Mouse (Mus musculus) layer of hippocampus, postnatal 36 days (tissue): ENCODE data around the gene Cfap45. TPM values are rescaled to one million over a fixed set of nuclear protein-coding genes. Genes with fewer than 3 reads are reported as not detected.

Source experiments
- DNase-seq, 2 experiments: peaks; one replicate each; pipeline ENCODE4 v3.0.0; 2022
- total RNA-seq, 2 experiments: library from RNA; stranded (reverse); gene quantifications; 2 replicates each; pipeline ENCODE4 v1.2.3; 2021

The Cfap45 gene
- 1 to 10 TPM; 4.0 to 5.5 TPM for total RNA-seq

DNA sequence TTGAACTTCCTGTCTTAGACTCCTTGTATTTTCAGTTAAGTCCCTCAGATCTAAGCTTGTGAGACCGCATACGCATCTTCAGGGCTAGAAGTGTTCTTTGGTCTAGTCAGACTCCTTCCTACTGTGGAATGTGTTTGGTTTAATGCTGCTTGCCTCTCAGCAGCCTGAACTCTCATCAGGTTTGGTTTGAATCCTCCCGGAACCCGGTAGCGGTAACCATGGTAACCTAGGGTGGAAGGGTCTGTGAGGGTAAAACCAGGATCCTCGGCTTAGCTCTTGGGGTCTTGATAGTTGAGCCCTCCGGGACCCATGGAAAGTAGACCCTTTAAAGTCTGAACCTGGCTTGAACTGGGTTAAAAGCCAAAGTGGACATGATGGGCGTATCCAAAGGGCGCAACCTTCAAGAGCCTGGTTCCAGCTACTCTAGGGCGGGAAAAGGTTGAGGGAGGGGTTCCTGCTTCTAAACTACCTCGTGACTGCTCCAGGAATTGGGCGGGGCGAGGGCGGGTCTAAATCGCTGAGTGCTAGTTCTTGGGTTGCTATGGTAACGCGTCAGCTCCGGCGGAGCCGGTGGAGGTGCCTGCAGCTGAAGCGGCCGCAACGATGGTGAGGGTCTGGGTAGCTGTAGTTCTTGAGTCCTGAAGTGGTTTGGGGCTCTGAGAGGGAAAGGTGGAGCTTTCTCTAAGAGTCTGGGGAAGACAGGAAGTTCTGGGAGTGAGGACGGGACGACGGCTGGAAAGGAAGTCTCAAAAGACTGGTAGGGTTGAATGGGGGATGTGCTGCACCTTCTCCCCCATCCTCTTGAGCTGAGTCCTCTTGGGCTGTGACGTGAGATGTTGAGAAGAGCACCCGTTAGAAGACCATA lies at the start of gene Cfap45:
Gene Cfap45, plus strand, starts transcription at position 226 of the 865 bp plus-strand sequence.
- DNase-seq: peak; percentile 72

DNA sequence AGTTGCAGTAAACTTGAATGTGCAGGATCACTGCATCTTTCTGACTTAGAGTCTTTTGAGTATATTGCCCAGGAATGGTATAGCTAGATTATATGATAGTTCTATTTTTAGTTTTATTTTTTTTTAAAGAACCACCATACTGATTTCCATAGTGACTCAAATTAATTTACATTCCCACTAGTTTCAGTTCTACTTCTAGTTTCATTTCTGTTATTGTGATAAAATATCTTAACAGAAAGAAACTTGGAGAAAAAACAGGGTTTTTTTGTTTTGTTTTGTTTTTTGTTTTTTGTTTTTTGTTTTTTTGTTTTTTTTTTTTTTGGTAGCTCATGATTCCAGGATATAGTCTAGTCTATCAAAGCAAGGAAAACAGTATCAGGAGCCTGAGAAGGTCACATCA lies 47.7 kb upstream of the Cfap45 start:
- DNase-seq: no peak

DNA sequence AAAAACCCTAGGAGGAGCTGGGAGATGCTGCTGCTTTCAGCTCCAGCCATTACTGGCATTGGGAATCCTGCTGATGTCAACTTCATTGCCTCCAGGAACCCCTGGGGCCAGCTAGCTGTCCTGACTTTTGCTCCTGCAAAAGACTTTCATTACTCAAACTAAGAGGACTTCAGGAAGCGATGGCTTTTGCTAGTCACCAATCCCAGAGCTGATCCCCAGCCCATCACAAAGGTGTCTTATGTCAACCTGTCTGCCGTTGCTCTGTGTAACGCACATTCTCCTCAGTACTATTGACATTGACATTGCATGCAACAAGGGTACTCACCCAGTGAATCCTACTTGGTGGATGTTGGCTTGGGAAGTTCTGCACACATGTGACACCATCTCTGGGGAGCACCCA lies 46.4 kb upstream of the Cfap45 start:
- DNase-seq: no peak

DNA sequence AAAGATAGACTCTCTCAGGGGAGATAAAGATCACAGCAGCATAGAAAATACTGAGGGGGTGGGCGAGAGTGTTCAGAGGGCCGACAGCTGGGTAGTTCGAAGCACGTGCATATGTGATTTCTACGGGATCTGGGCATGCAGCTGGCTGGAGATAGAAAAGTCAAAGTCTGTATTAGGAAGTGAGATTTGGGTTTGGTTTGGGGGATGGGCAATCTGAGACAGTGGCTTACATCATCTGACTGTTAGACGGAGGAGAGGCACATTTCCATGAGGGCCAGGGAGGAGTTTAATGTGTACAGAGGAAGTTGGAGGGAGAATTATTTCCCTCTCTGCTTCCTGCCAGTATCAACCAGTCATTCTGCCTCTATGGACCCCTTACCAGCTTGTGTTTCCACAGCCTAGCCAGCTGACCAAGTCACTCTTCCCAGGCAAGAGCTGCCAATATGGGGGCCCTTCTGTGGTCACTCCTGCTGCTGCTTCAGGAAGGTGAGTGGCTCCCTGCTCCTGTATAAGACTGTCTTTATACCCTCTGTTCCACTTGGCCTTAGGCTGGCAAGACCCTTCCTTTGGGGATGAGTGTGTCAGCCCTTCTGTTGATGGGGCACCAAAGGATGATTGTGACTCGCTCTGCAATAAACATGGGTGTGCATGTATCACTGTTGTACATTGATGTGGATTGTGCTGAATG lies 45.4 kb upstream of the Cfap45 start, which contains the start of gene Slamf9:
Gene Slamf9, plus strand, starts transcription at position 305 of the 688 bp plus-strand sequence.
- no peak for DNase-seq

DNA sequence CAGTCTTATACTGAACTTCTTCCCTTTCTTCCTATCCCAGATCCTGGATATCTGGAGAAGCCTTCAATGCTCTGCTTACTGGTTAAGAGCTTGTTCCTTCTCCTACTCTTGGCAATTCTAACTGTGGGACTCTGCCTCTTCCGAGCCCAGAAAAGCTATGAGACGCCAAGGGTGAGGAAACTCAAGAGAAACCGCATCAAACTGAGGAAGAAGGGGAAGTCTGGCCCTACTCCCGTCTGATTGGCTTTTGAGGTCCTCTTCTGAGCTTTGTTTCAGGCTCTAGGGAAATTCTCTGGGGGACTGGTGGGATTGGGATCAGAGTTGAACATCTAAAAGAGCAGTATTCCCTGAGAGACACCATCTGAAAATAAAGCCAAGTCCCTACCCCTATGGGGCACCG lies 42.6 kb upstream of the Cfap45 start:
- DNase-seq: no peak

DNA sequence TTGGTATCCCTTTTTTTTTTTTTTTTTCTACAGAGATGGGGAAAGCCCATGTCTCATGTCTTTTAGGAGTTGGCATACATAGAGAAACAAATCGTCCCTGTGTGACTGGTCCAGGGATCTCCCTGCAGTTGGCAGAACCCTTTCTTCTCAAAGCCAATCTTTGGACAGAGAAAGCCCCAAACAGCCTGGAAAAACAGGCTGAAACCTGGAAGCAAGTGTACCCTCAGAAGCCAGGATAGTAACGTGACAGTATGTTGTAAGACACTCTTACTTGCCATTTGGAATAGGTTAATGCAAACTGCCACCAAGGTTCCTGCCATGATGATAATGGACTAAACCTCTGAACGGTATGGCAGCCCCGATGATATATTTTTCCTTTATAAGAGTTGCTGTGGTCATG lies 40.2 kb upstream of the Cfap45 start:
- no peak for DNase-seq

DNA sequence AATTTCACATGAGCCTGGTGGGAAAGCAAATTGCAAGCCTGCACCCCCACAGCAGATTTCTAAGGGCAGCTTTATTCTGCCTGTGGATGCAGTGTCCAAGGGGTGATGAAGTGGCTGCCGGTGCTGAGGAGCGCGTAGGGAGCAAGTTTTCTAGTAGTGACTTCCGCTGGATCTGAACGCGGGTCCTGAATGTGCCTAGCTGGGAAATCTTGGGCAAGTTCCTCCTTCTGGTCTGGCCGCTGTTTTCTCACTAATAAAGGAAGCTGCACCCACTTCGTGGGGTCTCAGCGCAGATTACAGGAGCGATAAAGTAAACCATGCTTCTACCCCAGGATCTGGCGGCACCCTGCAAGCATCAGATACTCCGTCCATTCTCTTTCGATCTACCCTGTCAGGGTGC lies 39.5 kb upstream of the Cfap45 start:
- no peak for DNase-seq

DNA sequence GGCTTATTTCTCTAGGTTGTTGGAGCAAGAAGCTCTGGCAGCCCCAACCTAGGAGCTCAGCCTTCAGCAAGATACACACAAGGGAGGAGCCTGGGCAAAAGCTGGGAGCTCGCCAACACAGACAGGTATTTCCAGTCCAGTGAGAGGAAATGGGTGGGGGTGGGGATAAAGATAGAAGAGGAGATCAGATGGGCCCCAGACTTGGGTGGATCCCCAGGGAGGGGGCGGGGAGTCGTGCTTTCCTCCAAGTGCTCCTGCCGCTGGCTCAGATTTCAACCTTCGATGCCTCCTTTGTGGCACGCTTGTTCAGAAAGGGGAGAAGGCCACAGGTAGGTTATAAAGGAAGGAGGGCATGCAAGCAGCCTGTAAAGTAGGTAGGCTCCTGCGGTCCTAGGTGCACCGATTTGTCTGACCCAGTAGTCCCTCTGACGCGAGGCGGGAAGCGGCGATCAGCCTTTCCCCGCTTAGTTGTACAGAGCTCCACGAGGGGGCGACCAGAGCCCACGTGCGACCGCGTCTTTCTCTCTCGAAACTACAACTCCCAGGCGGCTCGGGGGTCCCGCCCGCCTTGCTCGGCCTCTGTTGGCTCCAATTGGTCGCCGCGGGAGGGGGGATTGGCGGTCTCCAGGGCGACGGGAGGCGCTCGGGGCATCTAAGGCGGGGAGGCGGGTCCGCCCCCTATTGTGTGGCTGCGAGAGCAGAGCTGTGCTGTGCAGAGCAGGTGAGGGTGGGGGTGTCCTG lies 38.9 kb upstream of the Cfap45 start, which contains the start of gene Igsf9:
Gene Igsf9, plus strand, starts transcription at position 249 of the 741 bp plus-strand sequence.
- DNase-seq: peak; percentile 93 to 94

DNA sequence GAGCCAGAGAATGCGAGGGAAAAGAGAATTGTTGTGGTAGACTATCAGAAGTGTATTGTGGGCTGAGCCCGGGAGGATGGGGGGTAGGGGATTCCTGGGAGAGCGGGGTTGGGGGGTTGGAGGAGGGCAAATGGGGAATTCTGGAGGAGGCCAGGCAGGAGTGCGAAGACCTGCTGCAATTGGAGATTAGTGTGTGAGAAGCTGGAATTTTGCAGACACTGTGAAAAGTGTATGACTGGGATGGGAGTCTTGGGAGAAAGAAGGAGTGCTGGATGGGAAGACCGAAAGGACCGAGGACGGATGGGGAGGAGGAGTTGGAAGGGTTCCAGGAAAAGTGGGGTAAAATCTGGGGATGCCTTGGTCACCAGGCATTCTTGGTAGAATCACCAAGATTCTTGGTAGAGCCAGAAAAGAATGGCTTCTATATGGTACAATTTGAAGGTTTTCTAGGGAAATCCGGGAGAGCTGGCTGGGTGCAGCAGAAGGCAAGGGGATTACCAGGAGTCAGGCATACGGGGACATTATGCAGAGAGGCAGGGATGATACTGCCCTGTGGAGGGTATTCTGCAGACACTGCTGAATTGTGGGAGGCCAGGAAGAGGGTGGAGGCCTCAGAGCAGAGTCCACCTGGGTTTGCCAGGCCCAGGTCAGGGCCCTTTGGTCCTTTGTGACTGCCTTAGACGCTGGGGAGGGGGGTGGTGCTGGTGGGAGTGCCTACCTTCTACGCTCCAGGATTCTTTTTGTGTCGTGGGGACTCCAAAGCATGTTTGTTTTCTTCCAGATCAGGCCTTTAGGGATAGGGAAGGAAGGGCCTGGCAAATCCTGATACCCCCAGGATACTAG lies 37.9 kb upstream of the Cfap45 start:
- DNase-seq: no peak

DNA sequence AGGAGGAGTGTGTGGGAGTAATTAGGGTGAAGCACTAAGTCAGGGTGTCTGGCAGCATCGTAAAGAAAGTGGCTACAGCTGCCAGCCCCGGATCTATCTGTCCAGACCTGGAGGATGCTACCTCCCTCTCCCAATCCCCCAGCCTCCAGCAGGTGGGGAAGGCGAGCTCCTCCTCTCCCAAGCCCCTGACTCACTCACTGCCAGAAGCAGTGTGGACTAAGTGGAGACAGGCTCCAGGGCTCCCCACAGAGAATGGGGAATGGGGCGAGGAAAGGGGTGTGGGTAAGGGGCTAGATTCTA lies 37.3 kb upstream of the Cfap45 start:
- DNase-seq: no peak

DNA sequence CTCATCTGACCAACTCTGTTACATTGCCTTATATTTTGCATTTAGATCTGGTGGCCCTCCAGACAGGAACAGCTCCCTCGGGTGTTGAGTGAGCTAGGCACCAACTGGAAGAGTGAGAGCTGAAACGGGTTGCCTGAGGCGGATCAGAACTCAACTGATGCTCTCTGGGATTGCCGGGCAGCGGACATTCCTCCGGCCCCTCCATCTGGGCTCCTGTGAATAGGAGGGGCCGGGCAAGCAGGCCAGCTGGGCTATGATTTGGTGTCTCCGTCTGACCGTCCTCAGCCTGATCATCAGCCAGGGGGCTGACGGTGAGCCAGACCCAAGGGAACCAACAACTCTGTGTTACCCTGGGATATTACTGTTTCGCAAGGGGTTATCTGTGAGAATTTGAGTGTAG lies 36.4 kb upstream of the Cfap45 start:
- no peak for DNase-seq

DNA sequence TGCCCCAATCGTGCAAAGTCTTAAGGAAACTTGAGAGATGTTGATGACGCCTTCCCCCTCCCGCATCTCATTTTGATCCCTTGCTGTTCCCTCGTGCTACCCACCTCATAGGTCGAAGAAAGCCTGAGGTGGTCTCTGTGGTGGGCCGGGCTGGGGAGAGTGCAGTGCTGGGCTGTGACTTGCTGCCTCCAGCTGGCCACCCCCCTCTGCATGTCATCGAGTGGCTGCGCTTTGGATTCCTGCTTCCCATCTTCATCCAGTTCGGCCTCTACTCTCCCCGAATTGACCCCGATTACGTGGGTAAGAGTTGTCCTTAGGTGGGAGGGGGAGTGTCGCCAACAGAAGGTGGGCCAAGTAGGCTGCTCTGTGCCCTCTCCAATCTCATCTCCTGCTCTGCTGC lies 35.9 kb upstream of the Cfap45 start:
- no peak for DNase-seq

DNA sequence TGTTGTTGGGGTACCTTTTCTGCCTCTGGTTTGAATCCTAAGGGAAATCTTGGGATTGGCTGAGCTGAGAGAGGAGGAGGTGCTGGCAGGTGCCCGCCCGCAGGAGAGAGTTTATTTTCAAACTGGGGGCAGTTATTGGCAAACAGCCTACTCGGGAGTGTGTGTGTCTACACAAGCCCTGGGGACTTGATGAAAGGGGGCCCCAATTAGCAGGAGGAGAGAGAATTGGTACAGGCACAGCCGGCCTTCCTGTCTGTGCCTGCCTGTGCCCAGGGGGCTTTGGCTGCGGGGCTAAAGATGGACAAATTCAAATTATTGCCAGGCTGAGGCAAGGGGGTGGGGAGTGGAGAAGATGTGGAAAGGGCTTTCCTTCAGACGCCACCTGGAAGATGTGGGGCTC lies 34.8 kb upstream of the Cfap45 start:
- DNase-seq: no peak

DNA sequence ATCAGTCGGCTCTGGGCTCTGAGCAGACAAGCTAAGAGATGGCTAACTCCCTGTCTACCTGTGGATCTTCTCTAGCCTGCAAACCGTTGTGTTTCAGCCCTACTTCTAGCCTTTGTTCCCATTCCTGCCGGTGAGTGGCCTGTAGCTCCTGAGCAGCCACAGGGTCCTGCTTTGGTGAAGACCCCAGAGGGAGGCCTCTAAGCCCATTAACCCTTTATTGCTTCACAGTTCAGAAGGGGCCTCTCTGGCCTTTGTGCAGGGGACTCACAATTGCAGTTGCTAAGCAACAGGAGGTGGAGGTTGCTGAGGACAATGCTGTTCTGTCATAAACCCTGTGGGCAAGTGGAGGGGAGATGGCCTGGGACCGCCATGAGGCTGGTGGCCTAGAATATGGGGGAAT lies 34.4 kb upstream of the Cfap45 start:
- no peak for DNase-seq

DNA sequence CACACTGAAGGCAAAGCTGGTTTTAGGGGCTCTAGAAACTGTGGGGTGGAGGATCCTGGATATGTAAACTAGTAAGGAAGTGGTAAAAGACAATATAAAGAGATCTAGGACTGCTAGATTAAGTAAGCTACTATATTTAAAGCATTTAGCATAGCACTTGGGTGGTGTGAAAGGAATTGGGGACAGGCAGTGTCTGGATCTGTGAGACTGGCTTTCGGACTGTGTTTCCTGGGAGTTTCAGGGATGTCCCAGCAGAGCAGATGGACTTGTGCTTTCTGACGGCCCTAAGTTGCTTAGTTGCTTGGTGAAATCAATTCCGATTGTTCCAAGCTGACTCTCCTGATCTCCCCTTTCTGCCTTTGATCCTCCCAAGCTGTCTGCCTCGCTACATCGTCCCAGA lies 34.0 kb upstream of the Cfap45 start:
- DNase-seq: no peak

DNA sequence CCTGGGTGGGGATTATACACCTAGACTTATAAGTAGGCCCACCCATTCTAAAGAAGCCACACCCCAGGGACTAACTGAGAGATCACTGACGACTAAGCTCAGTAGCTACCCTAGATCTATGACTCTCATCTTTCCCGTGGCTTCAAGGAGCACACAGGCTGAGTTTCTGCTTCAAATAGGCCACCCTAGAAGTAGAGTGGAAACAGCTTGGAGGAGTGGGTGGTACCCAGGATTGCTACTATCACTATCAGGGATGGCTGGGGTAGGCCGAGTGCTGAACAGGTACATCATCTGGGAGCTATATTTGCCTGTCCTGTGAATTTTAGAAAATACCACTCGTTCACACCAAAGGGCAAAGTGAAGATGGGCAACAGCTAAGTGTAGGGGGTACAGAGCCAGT lies 32.7 kb upstream of the Cfap45 start:
- no peak for DNase-seq

DNA sequence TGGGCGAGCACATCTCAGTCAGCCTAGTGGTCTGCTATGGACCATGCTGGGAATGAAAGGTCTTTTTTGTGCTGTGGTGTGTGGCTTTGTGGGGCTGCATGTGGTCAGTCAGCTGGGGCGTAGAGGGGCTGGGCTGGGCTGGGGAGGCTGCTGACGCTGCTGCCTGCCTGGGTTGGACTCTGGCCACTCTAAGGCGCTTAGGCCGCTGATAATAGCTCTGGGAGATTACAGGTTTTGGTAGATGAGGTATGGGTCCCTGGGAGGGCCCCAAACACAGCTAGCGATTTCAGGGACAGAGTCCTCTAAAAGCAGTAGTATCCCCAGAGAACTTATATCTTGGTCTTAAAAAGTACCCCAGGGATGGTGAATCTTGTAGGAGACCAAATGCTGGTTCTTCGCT lies 31.8 kb upstream of the Cfap45 start:
- DNase-seq: no peak

DNA sequence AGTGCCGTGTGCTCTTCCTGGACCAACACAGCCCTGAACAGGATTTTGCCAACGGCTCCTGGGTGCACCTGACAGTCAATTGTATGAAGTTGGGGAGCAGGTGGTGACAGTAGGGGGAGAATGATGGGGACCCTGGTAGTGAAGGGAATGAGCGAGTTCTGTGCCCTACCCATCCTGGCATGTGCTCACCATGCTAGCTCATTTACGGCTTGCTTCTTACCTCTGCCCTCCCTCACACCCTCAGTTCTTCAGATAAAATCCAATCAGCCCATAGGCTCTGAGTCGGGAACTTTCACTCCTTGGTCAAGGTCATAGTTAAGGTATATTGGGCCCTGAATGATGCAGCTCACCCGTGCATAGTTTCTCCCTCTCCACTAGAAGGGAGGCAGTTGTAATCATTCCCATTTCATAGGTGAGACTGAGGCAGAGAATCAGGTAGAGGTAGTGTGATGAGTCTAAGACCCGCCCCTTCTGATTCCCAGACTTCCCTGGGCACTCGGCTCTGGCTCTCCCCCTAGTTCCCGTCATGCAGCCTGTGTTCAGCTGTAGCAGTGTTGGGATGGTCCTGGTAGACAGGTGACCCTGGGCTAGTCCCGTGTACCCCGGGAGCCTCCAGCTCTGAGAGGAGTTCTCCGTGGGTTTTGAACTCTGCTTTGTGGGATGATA lies 30.9 kb upstream of the Cfap45 start:
- DNase-seq: no peak

DNA sequence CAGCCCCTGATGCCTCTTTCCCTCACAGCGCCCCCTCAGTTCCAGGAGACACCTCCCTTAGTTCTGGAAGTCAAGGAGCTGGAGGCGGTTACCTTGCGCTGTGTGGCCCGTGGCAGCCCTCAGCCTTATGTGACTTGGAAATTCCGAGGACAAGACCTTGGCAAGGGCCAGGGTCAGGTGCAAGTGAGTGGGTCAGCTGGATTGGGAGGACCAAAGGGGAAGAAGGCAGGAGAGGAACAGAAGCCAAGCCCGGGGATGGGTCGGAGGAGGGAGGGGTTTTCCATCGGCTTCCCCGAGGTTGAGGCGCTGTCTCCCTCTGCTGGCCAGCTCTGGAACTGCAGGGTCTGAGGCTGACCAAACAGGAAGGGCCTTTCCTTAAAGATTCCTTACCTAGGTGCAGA lies 30.3 kb upstream of the Cfap45 start:
- peak; percentile 82 to 88 for DNase-seq

DNA sequence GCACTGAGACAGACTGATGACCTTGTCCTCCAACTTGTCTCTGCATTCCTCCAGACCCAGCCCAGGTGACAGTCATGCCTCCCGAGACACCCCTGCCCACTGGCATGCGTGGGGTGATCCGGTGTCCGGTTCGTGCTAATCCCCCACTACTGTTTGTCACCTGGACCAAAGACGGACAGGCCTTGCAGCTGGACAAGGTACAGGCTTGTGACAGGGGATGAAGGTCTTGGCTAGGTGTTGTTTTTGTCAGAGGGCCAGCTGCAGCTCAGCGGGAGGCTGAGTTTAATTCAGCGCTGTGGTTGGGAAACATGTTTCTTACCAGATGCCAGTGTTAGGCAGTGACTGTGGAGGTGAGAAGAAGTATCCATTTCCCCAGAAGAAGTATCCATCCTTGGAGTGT lies 28.6 kb upstream of the Cfap45 start:
- no peak for DNase-seq

DNA sequence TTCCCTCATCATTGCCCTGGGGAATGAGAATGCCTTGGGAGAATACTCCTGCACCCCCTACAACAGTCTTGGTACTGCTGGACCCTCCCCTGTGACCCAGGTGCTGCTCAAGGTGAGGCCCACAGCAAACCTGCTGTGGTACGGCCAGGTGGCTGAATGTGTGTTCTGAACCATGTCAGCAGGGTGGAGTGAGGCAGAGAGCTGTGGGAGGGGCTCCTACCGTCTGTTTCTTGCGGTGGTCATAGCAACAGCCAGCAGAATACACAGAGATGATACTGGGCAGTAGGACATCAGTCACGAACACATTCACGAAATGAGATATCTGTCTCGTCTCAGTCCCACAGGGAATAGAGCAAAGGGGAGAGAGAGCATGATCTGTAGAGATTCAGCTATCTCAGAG lies 27.1 kb upstream of the Cfap45 start:
- no peak for DNase-seq

DNA sequence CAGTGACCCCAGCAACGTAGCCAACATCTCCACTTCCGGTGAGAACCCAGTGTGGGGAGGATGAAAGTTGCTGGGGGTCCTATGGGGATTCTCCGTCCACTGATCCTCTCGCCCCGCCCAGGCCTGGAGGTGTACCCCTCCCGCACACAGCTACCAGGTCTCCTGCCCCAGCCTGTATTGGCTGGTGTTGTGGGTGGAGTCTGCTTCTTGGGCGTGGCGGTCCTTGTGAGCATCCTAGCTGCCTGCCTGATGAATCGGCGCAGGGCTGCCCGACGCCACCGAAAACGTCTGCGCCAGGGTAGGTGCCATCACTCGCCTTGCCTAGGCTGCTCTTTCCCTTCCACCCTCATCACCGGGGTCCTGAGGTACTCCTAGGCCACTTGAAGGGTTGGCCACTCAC lies 24.6 kb upstream of the Cfap45 start:
- no peak for DNase-seq
